Mouse (Mus musculus): ENCODE measurements at regions not wholly inside any gene's neighbourhood (a gene's known extent, or its start where the extent isn't known, plus 50 kb on each side); places are given as distances from the start of the nearest gene placed in this dataset.
A peak's percentile ranks its signal among the peaks of the same experiment; 100 is the strongest.

GRCm38 (mm10) chr7:145111252-145112131 is 96.4 kb downstream of the 1810010D01Rik start:
- no peak for TF ChIP-seq CTCF (IDR thresholded peaks at IDR 0.05; ENCODE audit: low read depth)
- TF ChIP-seq EP300 (IDR thresholded peaks at IDR 0.05; ENCODE audit: low read depth): peak; percentile 33; the same call in 1 of the 2 replicates

All from liver, postnatal 0 days (tissue).